Mouse (Mus musculus) liver, adult 2 months (tissue): ENCODE measurements at regions not wholly inside any gene's neighbourhood (a gene's known extent, or its start where the extent isn't known, plus 50 kb on each side); places are given as distances from the start of the nearest gene placed in this dataset.

ENCODE experiments used
- DNase-seq: peaks from one replicate; pipeline ENCODE4 v3.0.0-alpha.2; 2011; ENCODE audit warnings: low read depth, low spot score; ENCODE audit errors: extremely low read depth
- H3K27ac ChIP-seq: fragments of 200-500 bp; replicated peaks from 2 replicates; pipeline ENCODE4 v1.5.1; 2012; ENCODE audit warnings: low read depth, mild to moderate bottlenecking, control low read depth, inconsistent platforms, low read length; ENCODE audit not compliant: insufficient read depth
- H3K27me3 ChIP-seq: fragments of 200-500 bp; 2 replicates; pipeline ENCODE4 v1.6.1; 2012; ENCODE audit warnings: mild to moderate bottlenecking, moderate library complexity, low read length, inconsistent platforms; ENCODE audit not compliant: control insufficient read depth, insufficient read depth
- H3K36me3 ChIP-seq: fragments of 200-500 bp; 2 replicates; pipeline ENCODE4 v1.6.1; 2012; ENCODE audit warnings: low read length, inconsistent platforms; ENCODE audit not compliant: control insufficient read depth, insufficient read depth
- H3K4me1 ChIP-seq: fragments of 200-500 bp; 2 replicates; pipeline ENCODE4 v1.6.1; 2011; ENCODE audit warnings: low read length; ENCODE audit not compliant: control insufficient read depth, insufficient read depth
- H3K4me3 ChIP-seq: fragments of 200-500 bp; 2 replicates; pipeline ENCODE4 v1.5.1; 2011; ENCODE audit warnings: low read depth, mild to moderate bottlenecking, control low read depth, low read length, moderate library complexity; ENCODE audit not compliant: insufficient read depth
- H3K79me2 ChIP-seq: fragments of 200-500 bp; 2 replicates; pipeline ENCODE4 v1.6.1; 2012; ENCODE audit warnings: inconsistent platforms, mild to moderate bottlenecking, low read length, moderate library complexity; ENCODE audit not compliant: control insufficient read depth, insufficient read depth
- H3K9ac ChIP-seq: fragments of 200-500 bp; 2 replicates; pipeline ENCODE4 v1.6.1; 2012; ENCODE audit warnings: low read depth, mild to moderate bottlenecking, control low read depth, inconsistent platforms, low read length
- CTCF ChIP-seq: fragments of 200-500 bp; IDR thresholded peaks from 2 replicates; pipeline ENCODE4 v1.5.1; 2011; ENCODE audit warnings: low read depth, low read length, control low read depth
- POLR2A ChIP-seq: fragments of 200-500 bp; IDR thresholded peaks from 2 replicates; pipeline ENCODE4 v1.6.1; 2011; ENCODE audit warnings: low read length, control low read depth; ENCODE audit not compliant: insufficient read depth; ENCODE audit errors: extremely low read depth
- WGBS: fragments of 180-500 bp; shearing (Covaris S2); methylation state at CpG from one replicate; pipeline ENCODE4 v1.1.7; 2018; 5-methylcytosine and 5-hydroxymethylcytosine counted together

GRCm38 (mm10) chr8:115612119-115612518, 95.5 kb downstream of the Maf start:
- H3K79me2 ChIP-seq: no peaks in the 10 kb centered on the region
- H3K4me1 ChIP-seq: no peaks in the 10 kb centered on the region
- no peaks in the 10 kb centered on the region for H3K27me3 ChIP-seq
- H3K4me3 ChIP-seq: no peak overlapping the region
- WGBS: 77% methylated on average over 3 of the region's 3 CpGs
- DNase-seq: peak; percentile 51
- no peak overlapping the region for H3K27ac ChIP-seq
- TF ChIP-seq CTCF (no peak), POLR2A (no peak)
- no peaks in the 10 kb centered on the region for H3K36me3 ChIP-seq
- no peak overlapping the region for H3K9ac ChIP-seq

DNA sequence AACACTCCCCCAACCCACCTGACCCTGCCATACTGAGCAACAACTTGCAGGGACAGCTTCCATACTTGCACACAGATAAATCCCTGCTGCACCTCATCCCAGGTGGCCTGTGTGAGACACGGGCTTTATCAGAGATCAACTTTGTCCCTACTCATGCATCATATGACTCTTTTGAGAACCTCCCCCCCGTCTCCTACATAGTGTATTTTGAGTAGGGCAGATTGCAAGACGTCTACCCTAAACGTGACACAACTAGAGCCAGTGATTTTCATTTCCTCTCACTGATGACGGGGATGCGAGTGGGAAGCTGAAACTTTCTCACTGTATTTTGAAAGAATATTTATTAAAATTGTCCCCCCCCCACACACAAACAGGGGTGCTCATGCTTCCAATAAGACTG, 107.8 kb downstream of the Maf start:
- 90% methylated on average over 6 of the region's 6 CpGs for WGBS
- no peaks in the 10 kb centered on the region for H3K36me3 ChIP-seq
- TF ChIP-seq CTCF (no peak), POLR2A (no peak)

DNA sequence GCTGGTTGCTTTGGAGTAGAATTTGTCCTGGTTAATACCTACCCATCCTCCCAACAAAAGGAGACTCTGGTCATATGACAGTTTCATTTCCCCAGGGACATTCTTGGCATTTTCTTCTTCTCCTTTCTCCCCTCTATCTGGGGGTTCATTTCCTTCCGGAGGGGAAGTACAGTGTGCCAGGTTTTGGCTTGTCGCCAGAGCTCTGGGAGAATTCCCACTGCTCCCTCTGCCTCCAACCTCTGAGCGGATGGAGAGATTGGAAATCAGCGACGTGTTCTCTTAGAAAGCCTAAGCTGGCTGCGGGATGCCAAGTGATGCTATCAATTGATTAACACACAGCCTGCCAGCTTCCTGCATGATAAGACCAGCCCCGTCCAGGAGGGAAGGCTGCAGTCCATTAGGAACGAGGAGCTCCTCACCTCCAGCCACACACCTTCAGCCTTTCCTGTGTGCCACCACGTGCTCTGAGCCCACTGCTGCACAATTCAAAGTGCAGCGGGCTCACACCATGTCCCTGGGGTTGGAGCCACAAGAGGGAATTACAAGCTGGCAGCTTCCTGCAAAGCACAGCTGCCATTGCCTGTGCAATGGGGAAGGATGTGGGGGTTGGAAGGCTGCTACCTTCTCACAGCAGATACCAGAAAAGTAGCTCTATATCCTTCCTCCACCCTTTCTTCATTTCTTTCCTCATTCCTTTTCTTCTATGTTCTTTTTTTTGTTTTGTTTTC, 110.2 kb downstream of the Maf start:
- Histone ChIP-seq H3K4me3 (no peak overlapping the region), H3K4me1 (peaks cover 3% of the 10 kb centered on the region; the same call in 1 of the 2 replicates), H3K27me3 (no peaks in the 10 kb centered on the region), H3K36me3 (no peaks in the 10 kb centered on the region), H3K79me2 (no peaks in the 10 kb centered on the region), H3K9ac (no peak overlapping the region), H3K27ac (no peak overlapping the region)
- WGBS: 54% methylated on average over 10 of the region's 10 CpGs
- no peak for DNase-seq
- TF ChIP-seq CTCF: no peak

More for the DNA sequence above, 107.8 kb downstream of the Maf start:
- no peak overlapping the region for H3K9ac ChIP-seq
- DNase-seq: no peak
- H3K79me2 ChIP-seq: no peaks in the 10 kb centered on the region
- H3K4me1 ChIP-seq: peaks cover 3% of the 10 kb centered on the region; the same call in 1 of the 2 replicates
- H3K27me3 ChIP-seq: no peaks in the 10 kb centered on the region
- no peak overlapping the region for H3K27ac ChIP-seq
- H3K4me3 ChIP-seq: no peak overlapping the region

DNA sequence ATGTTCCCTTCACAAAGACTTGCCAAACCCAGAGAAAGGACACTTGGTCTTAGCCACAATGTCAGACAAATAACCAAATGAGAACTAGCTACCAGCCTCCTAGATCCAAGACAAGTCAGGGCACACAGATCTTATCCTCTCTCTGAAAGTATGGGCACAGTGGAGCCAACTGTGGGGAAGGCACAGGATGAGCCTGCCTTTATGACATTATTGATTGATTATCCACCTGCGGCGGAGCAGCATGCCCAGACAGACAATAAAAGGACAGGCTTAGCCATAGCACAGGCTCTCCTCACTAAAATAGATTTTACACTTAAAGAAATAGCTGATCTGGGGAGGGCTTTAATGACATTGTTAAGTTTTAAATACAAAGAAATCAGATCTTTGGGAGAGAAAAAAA, 117.9 kb downstream of the Maf start:
- no peaks in the 10 kb centered on the region for H3K27me3 ChIP-seq
- H3K9ac ChIP-seq: no peak overlapping the region
- H3K36me3 ChIP-seq: no peaks in the 10 kb centered on the region
- DNase-seq: no peak
- no peaks in the 10 kb centered on the region for H3K79me2 ChIP-seq
- H3K27ac ChIP-seq: no peak overlapping the region
- no peak overlapping the region for H3K4me3 ChIP-seq
- TF ChIP-seq CTCF (no peak), POLR2A (no peak)
- 78% methylated on average over 2 of the region's 2 CpGs for WGBS
- 0 out of 2 replicates have a peak, but pooled peaks cover 1% of the 10 kb centered on the region for H3K4me1 ChIP-seq

DNA sequence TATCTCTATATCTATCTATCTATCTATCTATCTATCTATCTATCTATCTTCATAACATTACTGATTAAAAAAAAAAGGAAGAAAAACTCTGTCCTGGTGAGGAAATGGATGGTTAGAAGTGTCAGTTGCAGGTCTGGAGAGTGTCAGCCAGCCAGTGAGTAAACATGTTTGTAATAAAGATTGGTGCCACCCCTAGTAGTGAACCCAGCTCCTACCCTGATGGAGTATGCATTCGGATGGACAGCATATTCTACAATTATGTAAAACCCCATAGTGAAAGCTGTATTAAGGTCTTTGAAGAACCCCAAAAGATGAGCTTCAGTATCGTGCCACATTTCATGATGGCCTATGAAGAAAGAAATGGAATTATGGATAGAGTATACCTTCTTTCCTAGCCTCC, 118.5 kb downstream of the Maf start:
- TF ChIP-seq POLR2A (no peak), CTCF (no peak)
- Histone ChIP-seq H3K79me2 (no peaks in the 10 kb centered on the region), H3K27ac (no peak overlapping the region), H3K36me3 (no peaks in the 10 kb centered on the region), H3K4me3 (no peak overlapping the region), H3K27me3 (no peaks in the 10 kb centered on the region), H3K9ac (no peak overlapping the region), H3K4me1 (0 out of 2 replicates have a peak, but pooled peaks cover 1% of the 10 kb centered on the region)
- no peak for DNase-seq
- 88% methylated on average over 2 of the region's 2 CpGs for WGBS

DNA sequence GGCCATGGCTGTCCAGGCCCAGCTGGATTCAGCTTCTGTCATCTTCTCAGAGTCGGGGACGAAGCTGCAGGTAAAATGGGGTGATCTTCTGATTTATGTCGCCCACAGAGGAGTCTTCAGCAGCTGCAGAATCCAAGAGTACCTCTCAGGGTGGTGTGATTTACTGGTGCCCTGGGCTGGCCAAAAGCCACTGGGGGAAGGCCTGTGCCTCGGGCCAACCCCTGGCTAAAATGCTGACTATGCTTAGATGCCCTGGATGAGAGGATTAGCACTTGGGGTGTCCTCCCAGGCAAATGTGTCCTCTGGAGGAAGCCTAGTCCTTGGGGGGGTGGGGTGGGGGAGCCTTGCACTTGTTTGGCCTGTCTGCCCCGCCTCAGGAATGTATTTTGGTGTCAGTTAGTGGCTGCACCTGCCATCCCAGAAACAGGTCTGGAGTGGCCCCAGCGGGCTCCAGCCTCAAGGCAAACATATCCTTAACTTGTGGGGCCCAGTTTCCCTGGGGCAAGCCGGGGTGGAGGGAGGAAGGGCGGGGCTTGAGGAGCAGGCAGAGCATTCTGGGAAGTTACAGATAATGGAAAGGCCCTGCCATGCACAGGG, 123.2 kb downstream of the Maf start:
- DNase-seq: no peak
- peaks cover 1% of the 10 kb centered on the region; the same call in 1 of the 2 replicates for H3K4me1 ChIP-seq
- no peak for TF ChIP-seq POLR2A
- no peak for TF ChIP-seq CTCF
- H3K4me3 ChIP-seq: no peak overlapping the region
- no peaks in the 10 kb centered on the region for H3K27me3 ChIP-seq
- no peak overlapping the region for H3K27ac ChIP-seq
- 84% methylated on average over 8 of the region's 8 CpGs for WGBS
- H3K79me2 ChIP-seq: no peaks in the 10 kb centered on the region
- H3K36me3 ChIP-seq: no peaks in the 10 kb centered on the region
- H3K9ac ChIP-seq: no peak overlapping the region
